Mouse (Mus musculus): Measurements from ENCODE around the gene Ppargc1a. TPM values are rescaled to one million over a fixed set of nuclear protein-coding genes. Genes with fewer than 3 reads are reported as not detected.

The Ppargc1a gene
- polyA plus RNA-seq, 1 experiment from 2014 or later, result 2.7 TPM

DNA sequence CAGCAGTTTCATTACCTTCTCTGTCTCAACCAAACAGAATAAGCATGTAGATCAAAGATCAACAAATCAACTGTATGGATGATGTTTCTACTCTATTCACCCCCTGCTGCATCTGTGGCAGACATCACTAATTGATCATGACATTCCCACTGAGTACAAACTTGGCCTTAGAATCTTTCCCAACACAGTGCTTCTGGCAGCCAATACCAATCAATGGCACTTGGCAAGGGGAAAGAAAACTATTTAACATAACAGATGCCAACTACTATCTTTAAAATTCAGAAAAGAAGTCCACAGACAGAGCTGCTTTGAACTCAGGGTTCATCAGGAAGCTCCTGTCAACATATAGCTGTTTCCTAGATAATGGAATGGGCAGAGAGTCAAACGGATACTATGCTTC, 83.8 kb downstream of the Ppargc1a start:
- no peaks in the 10 kb centered on the region for H3K4me1 ChIP-seq
- H3K36me3 ChIP-seq, result no peaks in the 10 kb centered on the region
- H3K9ac ChIP-seq, result no peak overlapping the region
- no peak overlapping the region for H3K4me2 ChIP-seq
- ATAC-seq (ENCODE audit: insufficient number of reproducible peaks, low FRiP score, low TSS enrichment, low read depth), result no peak
- H3K4me3 ChIP-seq, result no peak overlapping the region
- H3K27me3 ChIP-seq, result no peaks in the 10 kb centered on the region
- H3K27ac ChIP-seq, result no peak overlapping the region
- H3K9me3 ChIP-seq, result no peaks in the 10 kb centered on the region
- WGBS, result 61% methylated on average over 1 of the region's 1 CpGs

DNA sequence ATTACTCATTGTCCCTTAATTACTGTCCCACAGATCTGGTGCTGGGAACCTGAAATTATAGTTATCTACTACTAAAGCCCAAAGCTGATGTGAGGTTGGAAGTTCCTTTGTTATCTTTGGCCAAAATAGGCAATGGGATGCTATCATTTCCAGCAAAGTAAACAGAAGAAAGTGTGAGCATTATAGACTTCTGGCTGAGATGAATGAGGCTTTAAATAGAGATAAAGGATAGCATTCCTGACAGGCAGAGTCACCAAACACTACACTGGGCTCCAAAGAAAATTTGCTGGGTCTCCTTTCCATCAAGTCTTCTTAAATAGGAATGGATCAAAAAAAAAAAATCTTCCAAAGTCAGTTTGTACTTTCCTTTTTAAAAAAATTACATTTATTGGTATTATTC, 87.7 kb downstream of the Ppargc1a start:
- ATAC-seq (ENCODE audit: insufficient number of reproducible peaks, low FRiP score, low TSS enrichment, low read depth), result no peak
- Histone ChIP-seq H3K27me3 (no peaks in the 10 kb centered on the region), H3K4me1 (no peaks in the 10 kb centered on the region), H3K4me2 (no peak overlapping the region), H3K9me3 (no peaks in the 10 kb centered on the region), H3K36me3 (no peaks in the 10 kb centered on the region), H3K9ac (no peak overlapping the region), H3K4me3 (no peak overlapping the region), H3K27ac (no peak overlapping the region)

DNA sequence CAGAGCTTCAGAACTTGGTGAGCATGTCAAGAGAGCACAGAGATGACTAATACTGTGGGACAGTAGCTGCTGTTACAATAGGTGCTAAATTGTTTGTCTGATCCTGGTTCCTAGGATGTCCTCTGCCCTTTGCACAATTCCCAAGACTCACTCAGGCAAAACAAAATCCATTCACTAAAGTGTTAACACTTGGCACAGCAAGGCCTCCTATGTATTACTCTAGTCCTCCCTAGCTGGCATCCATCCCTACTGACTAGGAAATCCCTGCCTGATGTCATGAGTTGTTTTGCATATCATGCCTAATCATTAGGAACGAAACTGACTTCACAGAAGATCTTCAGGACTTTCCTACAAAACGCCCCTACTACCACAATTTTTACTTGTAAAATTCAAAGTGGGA, 88.1 kb downstream of the Ppargc1a start:
- no peaks in the 10 kb centered on the region for H3K36me3 ChIP-seq
- no peak overlapping the region for H3K4me2 ChIP-seq
- H3K4me1 ChIP-seq, result no peaks in the 10 kb centered on the region
- 63% methylated on average over 2 of the region's 2 CpGs for WGBS
- H3K9ac ChIP-seq, result no peak overlapping the region
- no peak for ATAC-seq (ENCODE audit: insufficient number of reproducible peaks, low FRiP score, low TSS enrichment, low read depth)
- H3K9me3 ChIP-seq, result no peaks in the 10 kb centered on the region
- H3K4me3 ChIP-seq, result no peak overlapping the region
- no peak overlapping the region for H3K27ac ChIP-seq
- H3K27me3 ChIP-seq, result no peaks in the 10 kb centered on the region

DNA sequence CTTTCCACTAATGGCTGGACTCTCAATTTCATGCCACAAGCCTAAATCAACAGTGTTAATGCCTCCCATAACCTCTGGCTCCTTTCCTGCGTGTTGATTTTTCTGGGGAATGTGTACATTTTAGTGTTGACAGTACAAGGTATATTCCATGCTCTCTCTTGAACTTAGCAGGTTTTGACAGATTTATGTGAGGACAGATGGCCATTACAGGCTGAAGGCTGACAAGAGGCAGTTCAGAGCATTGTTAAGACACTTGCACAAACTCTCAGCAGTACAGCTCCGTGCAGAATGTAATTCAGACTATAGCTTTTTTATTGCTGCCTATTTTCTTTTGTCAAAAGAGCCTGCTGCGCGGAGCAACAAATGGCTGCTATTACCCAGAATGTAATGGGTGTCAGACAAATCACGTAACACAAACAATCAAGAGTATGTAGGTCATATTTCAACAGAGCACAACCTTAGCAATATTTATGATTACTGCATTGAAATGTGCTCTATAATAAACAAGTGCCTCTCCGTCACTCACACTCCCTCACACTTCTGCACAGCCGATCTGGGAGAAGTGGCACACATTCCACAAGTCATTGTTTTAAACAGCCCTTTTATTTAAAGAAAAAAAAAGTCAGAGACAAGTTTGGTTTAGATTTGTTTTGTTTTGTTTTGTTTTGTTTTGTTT, 89.1 kb downstream of the Ppargc1a start:
- H3K36me3 ChIP-seq, result no peaks in the 10 kb centered on the region
- no peak overlapping the region for H3K4me3 ChIP-seq
- WGBS, result 18% methylated on average over 7 of the region's 7 CpGs
- H3K9me3 ChIP-seq, result no peaks in the 10 kb centered on the region
- H3K4me2 ChIP-seq, result no peak overlapping the region
- no peak overlapping the region for H3K9ac ChIP-seq
- ATAC-seq (ENCODE audit: insufficient number of reproducible peaks, low FRiP score, low TSS enrichment, low read depth), result no peak
- H3K4me1 ChIP-seq, result no peaks in the 10 kb centered on the region
- no peaks in the 10 kb centered on the region for H3K27me3 ChIP-seq
- H3K27ac ChIP-seq, result no peak overlapping the region

DNA sequence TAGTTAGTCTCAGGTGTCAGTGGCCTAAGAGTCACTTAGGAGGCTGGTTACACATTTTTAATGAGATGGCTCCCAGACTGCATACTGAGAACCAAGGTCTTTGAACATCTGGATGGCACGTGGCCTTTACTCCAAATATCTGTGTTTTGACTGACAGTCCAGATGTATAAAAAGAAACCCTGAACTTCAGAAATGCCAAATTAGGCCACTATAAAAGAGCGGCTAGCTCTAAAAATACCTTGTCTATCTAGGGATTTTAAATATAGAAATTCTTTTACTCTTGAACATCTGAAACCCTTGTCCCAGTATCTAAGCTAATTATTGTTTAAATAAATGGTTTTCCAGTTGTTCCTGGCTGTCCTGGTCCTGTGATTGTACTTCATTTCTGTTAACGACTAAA, 90.4 kb downstream of the Ppargc1a start:
- H3K4me2 ChIP-seq, result no peak overlapping the region
- H3K9me3 ChIP-seq, result no peaks in the 10 kb centered on the region
- 29% methylated on average over 3 of the region's 3 CpGs for WGBS
- no peak overlapping the region for H3K4me3 ChIP-seq
- no peak for ATAC-seq (ENCODE audit: insufficient number of reproducible peaks, low FRiP score, low TSS enrichment, low read depth)
- H3K36me3 ChIP-seq, result no peaks in the 10 kb centered on the region
- H3K27ac ChIP-seq, result no peak overlapping the region
- no peaks in the 10 kb centered on the region for H3K27me3 ChIP-seq
- H3K4me1 ChIP-seq, result no peaks in the 10 kb centered on the region
- H3K9ac ChIP-seq, result no peak overlapping the region

DNA sequence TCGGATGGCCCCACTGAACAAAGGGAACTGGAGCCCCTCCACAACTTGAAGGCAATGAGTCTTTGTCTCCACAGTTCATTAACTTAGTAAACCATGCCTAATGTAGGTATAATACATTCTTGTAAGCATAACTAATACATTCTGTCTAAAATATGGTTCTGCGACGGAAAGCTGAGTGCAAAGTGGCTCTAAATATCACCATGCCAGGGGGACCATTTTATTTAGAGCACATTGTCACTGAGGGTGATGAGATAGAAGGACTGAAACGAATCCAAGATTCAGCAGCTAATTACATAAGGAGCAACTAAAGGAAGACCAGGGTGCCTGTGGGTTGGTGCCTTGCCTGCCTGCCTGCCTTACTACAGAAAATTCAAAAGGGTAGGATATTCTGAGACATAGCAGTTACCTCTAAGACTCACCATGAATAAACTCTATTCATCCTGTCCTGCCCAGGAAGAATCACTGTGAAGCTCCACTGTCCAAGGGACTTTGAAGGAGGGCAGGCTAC, 92.4 kb downstream of the Ppargc1a start:
- 83% methylated on average over 4 of the region's 4 CpGs for WGBS
- no peak for ATAC-seq (ENCODE audit: insufficient number of reproducible peaks, low FRiP score, low TSS enrichment, low read depth)

DNA sequence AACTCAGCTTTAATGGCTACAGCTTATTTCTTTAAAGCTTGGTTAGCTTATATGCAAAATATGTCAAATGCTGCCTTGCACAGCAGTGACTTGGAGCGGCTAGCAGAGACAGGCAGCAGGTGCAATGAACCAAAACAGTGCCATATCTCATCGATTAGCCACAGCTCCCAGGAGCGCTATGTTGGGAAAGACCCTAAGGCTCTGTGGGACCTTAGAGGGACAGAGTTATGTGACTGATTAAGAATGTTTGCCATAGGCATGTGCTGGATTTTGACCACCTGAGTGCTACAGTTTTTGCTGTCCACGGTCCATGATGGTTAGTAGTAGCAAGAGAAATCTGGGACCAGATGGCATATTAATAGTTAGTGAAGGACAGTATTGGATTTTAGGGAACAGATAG, 95.9 kb downstream of the Ppargc1a start:
- no peak overlapping the region for H3K27ac ChIP-seq
- no peak for ATAC-seq (ENCODE audit: insufficient number of reproducible peaks, low FRiP score, low TSS enrichment, low read depth)
- WGBS, result 66% methylated on average over 4 of the region's 4 CpGs
- H3K36me3 ChIP-seq, result no peaks in the 10 kb centered on the region
- no peaks in the 10 kb centered on the region for H3K27me3 ChIP-seq
- no peaks in the 10 kb centered on the region for H3K9me3 ChIP-seq
- no peak overlapping the region for H3K4me3 ChIP-seq
- no peak overlapping the region for H3K4me2 ChIP-seq
- H3K9ac ChIP-seq, result no peak overlapping the region
- no peaks in the 10 kb centered on the region for H3K4me1 ChIP-seq

More for the DNA sequence above, 92.4 kb downstream of the Ppargc1a start:
- Histone ChIP-seq H3K4me2 (no peak overlapping the region), H3K27me3 (no peaks in the 10 kb centered on the region), H3K9me3 (no peaks in the 10 kb centered on the region), H3K4me3 (no peak overlapping the region), H3K4me1 (no peaks in the 10 kb centered on the region), H3K36me3 (no peaks in the 10 kb centered on the region), H3K9ac (no peak overlapping the region), H3K27ac (no peak overlapping the region)

DNA sequence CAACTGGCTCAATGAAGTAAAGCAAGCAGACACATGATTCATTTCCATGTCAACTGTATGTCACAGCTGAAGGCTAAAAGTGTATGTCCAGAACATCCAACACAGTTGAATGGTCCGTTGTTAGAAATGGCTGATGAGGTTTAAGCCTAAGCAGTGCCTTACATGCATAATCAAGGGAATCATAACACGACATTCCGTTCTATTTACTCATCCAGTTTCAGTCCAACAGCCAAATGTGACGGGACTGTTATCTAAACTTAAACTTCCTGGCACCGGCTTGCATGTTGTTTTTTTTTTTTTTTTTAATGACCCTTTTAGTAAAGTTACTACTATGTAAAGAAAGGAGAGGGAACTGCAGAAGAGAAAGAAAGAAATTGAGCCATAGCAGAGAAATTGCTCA, 101.5 kb downstream of the Ppargc1a start:
- Histone ChIP-seq H3K9ac (no peak overlapping the region), H3K4me2 (no peak overlapping the region), H3K27ac (no peak overlapping the region), H3K27me3 (no peaks in the 10 kb centered on the region), H3K4me3 (no peak overlapping the region), H3K4me1 (no peaks in the 10 kb centered on the region), H3K36me3 (no peaks in the 10 kb centered on the region), H3K9me3 (no peaks in the 10 kb centered on the region)
- ATAC-seq (ENCODE audit: insufficient number of reproducible peaks, low FRiP score, low TSS enrichment, low read depth), result no peak
- WGBS, result 65% methylated on average over 5 of the region's 5 CpGs

DNA sequence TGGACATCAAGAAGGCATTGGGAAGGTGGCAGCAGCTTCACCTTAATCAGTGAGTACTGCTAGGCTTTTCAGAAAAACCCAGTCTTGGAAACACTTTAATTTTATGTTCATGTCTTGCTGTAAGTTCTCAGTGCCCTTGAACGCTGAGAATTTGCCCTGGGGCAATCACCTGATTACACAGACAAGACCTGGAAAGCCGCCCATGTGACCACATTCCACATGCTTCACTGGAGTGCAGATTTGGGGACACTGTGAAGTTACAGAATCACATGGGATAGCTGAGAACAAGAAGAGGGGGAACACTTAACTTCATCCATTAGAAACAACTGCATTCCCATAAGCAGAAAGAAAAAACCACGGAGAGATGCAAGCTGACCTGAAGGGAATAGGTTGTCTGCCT, 115.5 kb downstream of the Ppargc1a start:
- Histone ChIP-seq H3K27me3 (no peaks in the 10 kb centered on the region), H3K4me2 (no peak overlapping the region), H3K4me1 (no peaks in the 10 kb centered on the region), H3K9me3 (no peaks in the 10 kb centered on the region), H3K4me3 (no peak overlapping the region), H3K9ac (no peak overlapping the region), H3K27ac (no peak overlapping the region), H3K36me3 (no peaks in the 10 kb centered on the region)
- ATAC-seq (ENCODE audit: insufficient number of reproducible peaks, low FRiP score, low TSS enrichment, low read depth), result no peak
- 54% methylated on average over 3 of the region's 3 CpGs for WGBS

DNA sequence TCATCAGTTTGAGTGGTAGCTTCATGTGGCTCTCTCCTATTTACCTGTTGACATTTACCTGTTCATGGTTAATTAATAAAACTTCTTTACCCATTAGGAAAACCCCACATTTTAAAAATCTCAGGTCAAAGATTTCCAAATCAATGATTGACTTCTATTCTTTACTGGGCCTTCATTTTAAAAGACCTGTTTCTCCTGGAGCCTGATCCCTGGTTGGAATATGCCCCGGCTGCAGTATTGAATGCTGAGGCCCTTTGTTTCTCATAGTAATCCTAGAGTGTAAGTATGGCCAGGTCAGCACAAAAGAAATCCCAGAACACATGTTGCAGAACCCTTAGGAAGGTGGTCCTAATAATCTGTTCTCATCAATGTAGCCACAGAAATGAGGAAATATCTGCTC, 119.9 kb downstream of the Ppargc1a start:
- Histone ChIP-seq H3K36me3 (no peaks in the 10 kb centered on the region), H3K4me2 (no peak overlapping the region), H3K4me1 (no peaks in the 10 kb centered on the region), H3K27me3 (no peaks in the 10 kb centered on the region), H3K27ac (no peak overlapping the region), H3K4me3 (no peak overlapping the region), H3K9me3 (no peaks in the 10 kb centered on the region), H3K9ac (no peak overlapping the region)
- ATAC-seq (ENCODE audit: insufficient number of reproducible peaks, low FRiP score, low TSS enrichment, low read depth), result no peak
- 90% methylated on average over 1 of the region's 1 CpGs for WGBS

DNA sequence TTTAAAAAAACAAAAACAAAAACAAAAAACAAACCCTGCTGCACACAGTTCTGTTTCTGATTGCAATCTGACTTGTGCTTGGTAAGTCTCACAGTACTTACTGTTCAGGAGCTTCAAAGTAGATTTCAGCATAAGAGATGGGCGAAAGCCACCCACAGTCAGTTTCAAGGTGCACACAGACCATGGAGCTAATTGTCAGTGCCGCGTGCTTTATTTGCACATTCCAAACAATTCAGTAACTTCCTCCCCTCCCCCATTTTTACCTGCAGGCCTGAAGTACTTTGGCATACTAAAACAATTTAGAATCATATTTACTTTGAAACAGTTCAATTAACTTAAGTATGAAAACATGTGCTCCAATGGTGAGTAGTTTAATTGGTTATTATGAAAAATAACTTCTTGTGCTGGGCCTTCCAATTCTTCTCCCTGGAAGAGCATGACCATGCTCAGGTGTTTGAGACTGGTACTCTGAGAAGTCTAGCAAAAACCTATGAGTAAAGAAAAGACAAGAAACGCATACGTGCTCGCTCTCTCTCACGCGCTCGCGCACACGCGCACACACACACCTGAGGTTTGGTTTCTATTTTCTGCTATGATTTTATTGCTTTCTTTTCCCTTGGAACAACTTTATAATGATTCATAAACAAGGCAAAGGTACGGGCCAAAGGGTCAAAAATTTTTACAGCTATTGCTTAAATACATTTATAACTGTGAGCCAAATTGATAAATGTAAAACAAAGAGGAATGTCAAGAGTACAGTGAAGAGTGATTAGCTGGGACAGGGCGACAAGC, 121.0 kb downstream of the Ppargc1a start:
- H3K27me3 ChIP-seq, result no peaks in the 10 kb centered on the region
- ATAC-seq (ENCODE audit: insufficient number of reproducible peaks, low FRiP score, low TSS enrichment, low read depth), result no peak
- H3K4me1 ChIP-seq, result no peaks in the 10 kb centered on the region
- no peak overlapping the region for H3K27ac ChIP-seq
- H3K9ac ChIP-seq, result no peak overlapping the region
- no peak overlapping the region for H3K4me2 ChIP-seq
- H3K36me3 ChIP-seq, result no peaks in the 10 kb centered on the region
- no peaks in the 10 kb centered on the region for H3K9me3 ChIP-seq
- no peak overlapping the region for H3K4me3 ChIP-seq
- 76% methylated on average over 14 of the region's 14 CpGs for WGBS

DNA sequence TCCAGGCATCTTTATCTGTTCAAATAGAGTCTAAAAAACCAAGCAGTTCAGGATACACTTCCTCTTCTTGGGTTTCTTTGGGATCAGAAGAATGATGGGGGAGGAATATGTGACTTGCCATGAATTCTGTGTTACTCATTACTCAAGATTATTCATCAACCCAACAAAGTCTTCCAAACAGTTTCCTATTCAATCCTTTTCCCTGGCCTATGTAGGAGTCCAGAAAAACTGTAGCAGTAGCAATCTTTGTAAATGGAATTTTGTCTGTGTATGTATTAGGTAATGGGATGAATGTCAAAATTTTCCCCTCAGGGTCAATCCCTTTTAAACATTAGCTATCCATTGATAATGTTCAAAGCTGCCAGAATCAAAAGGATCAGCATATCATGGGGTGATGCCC, 121.8 kb downstream of the Ppargc1a start:
- no peak overlapping the region for H3K4me2 ChIP-seq
- ATAC-seq (ENCODE audit: insufficient number of reproducible peaks, low FRiP score, low TSS enrichment, low read depth), result no peak
- no peak overlapping the region for H3K4me3 ChIP-seq
- H3K27ac ChIP-seq, result no peak overlapping the region
- H3K9me3 ChIP-seq, result no peaks in the 10 kb centered on the region
- no peak overlapping the region for H3K9ac ChIP-seq
- H3K4me1 ChIP-seq, result no peaks in the 10 kb centered on the region
- no peaks in the 10 kb centered on the region for H3K27me3 ChIP-seq
- H3K36me3 ChIP-seq, result no peaks in the 10 kb centered on the region
